Mouse (Mus musculus) testis, adult 2 months (tissue): ENCODE measurements around the gene Hoxd4.
A peak's percentile ranks its signal among the peaks of the same experiment; 100 is the strongest.

Source experiments
- CTCF ChIP-seq: fragments of 200-500 bp; IDR thresholded peaks from 2 replicates; pipeline ENCODE4 v1.5.1; 2012; ENCODE audit warnings: low read depth, mild to moderate bottlenecking, inconsistent platforms, low read length, moderate library complexity; ENCODE audit not compliant: control insufficient read depth, insufficient read depth, insufficient replicate concordance
- POLR2A ChIP-seq: fragments of 200-500 bp; IDR thresholded peaks from 2 replicates; pipeline ENCODE4 v1.6.1; 2012; ENCODE audit warnings: low read depth, mild to moderate bottlenecking, inconsistent platforms, low read length, moderate library complexity; ENCODE audit not compliant: control insufficient read depth

- TF ChIP-seq CTCF: peak; percentile 46; the same call in 1 of the 2 replicates
- no peak for TF ChIP-seq POLR2A
Observed at GRCm38 (mm10) chr2:74663291-74663925, 48.3 kb upstream of the Hoxd4 start.
